Mouse (Mus musculus) ES-Bruce4 (cell line): ENCODE results near the gene Map4k1.

ENCODE experiments used
- EP300 ChIP-seq: IDR thresholded peaks from 2 replicates; pipeline ENCODE4 v1.6.1; 2011; ENCODE audit warnings: low read depth, low read length; ENCODE audit not compliant: insufficient read depth
- POLR2A ChIP-seq: IDR thresholded peaks from one replicate; pipeline ENCODE4 v1.8.1; 2011; ENCODE audit warnings: low read length; ENCODE audit not compliant: insufficient read depth

DNA sequence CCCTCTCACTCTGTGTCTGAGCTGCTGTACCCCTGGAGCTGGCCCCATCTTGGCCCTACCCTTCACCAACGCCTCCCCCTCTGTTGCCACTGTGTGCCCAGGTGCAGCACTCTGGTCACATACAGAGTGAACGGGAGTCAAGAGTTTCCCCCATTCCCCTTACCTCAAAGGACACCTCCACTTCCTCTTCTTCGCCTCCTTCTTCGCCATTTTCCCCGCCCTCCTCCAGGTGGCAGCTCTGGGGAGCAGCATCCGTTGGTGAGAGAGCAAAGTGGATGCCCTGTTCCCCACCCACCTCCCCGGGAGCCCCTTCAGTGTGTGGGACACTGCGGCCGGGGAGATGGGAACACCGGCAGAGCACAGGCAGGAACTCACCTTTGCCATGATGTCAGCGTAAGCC is 66.8 kb downstream of the Map4k1 start:
- TF ChIP-seq POLR2A (no peak), EP300 (no peak)
